Mouse (Mus musculus) retina, adult 2 months (tissue): ENCODE measurements around the gene Rnf17.

Experiments
- DNase-seq: peaks from one replicate; pipeline ENCODE4 v3.0.0-alpha.2; 2012; ENCODE audit warnings: low read depth, low spot score

Gene Rnf17

DNA sequence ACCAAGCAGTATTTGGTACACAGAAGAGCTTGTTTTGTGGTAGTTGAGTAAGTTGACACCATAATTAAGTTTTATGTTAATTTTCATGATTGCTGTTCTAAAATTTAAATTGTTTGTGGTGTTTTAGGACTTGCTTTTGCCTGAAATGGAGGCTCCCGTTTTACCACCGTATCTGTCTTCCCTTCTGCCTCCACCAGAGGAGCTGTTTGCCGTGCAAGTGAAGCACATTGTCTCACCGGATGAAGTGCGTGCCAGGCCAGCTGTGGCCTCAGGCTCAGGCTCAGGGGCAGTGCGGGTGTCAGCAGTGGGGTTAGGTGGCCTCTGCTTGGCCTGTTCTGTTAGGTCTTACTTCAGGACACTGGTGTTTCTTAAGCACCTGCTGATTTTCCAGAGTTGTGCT lies 109.7 kb downstream of the Rnf17 start:
- no peak for DNase-seq

DNA sequence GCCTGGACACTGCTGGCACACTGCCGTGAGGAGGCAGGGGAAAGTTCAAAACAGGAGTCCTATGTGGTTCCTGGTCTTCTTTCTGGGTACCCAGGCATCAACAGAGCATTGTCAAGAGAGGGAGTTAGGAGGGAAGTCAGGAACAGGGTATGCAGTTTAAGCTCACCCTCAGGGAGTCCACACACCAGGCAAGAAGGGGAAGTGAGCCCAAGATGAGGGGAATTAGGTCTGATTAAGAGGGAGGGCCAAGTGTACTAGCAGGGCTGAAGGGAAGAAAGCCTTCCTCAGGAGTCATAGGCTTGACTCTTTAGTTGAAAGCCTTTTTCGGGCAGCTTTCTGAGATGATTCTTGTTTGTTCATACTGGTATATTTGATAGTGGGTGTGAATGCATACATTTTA lies 112.4 kb downstream of the Rnf17 start:
- no peak for DNase-seq

DNA sequence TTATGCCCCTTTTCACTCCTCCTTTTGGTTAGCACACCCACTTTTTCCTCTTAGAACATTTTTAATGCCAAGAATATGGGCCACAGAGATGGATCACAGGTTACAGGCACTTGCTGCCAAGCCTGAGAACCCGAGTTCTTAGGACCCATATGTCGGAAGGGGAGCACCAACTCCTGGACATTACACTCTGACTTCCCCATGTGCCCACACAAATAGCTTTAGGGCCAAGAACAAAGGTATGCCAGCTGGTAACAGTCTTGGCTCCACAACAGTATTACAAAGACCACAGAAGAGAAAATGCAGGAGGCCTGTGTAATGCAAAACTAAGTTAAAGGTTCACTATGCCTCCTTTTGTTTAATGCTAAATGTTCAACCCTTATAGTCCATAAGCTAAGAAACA lies 128.4 kb downstream of the Rnf17 start:
- no peak for DNase-seq

DNA sequence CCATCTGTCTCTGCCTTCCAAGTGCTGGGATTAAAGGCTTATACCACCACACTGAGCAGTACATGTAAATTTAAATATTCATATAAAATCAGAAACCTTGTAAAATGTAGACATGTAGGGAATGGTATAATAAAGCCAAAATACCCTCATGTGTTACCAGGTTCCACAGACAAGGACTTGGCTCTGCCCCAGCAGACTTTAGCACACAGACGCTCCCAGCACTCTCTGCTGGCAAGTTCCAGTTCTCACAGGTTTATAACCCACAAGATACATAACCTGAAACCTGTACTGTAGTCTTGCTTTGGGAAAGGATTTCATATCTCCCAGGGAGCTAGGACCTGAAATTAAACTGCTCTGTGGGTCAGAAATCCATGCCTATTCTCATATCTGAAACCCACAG lies 142.6 kb downstream of the Rnf17 start:
- DNase-seq = no peak

DNA sequence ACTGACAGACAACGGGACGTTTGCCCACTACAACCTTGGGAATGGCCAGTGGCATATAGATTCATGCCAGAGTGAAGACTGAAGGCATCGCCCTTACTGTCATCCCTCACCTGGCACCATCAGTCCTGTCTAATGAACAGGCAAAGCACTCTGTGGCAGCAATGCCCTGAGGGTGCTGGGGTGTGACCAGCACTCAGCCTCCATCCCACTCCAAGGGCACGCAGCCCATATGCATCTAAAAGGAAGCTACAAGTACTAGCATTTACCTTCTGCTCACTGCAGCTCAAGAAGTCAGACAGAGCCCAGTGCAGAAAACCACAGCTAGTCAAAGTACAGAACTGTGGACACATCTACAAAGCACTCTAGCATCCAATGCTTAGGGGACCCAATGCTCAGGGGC lies 143.1 kb downstream of the Rnf17 start:
- no peak for DNase-seq

DNA sequence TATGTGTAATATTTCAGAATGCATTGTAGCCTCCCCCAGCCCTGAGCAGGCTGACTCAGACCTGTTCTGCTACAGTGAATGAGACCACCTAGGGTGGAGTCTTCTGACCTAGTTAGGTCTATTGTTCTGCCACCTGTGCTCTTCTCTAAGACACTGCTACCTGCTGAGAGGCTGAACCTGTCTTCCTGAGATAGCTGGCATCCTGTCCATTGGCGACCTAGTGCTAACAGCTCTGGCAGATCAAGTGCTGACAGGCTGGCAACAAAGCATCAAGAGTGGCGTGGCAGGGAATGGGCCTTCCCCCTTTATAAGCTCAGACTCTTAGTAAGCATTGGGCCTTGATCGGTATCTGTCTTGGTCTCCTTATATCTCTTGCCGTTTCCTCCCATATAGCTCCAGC lies 148.6 kb downstream of the Rnf17 start:
- DNase-seq = no peak

DNA sequence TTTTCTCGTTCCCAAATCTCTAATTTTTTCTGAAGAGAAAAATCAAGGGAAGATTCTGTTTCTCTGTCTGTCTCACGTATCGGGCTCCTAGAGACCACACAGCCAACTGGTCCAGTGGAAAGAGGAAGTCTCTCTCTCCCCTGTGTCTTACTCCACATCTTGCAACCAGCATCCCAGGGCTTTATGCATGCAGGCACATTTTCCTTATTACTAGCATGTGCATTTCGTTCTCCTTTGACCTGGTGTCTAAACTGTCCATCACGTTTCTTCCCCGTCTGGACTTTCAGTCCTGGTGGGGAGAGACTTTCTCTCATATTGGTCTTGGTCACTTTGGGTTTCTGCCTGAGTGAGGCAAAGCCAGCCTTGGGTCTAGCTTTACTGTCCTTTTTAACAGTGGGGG lies 150.5 kb downstream of the Rnf17 start:
- DNase-seq = no peak

DNA sequence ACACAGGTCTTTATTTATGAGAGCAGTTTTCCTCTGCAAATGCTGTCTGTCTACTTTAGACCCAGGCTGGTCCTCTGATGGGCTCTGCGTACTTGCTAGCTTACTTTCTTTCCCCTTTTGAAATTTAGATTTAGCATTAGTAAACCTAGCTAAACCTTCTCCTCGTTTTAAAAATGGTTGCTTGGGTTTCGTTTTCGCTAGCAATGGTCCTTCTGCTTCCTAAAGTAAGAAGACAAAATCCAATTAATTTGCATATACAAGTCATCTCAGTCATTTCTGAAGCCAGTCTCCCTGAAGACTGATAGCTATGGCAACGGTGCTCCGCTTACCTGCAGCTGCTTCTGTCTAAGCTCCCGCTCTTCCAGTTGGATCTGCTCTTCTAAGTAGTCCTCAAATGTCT lies 150.9 kb downstream of the Rnf17 start:
- no peak for DNase-seq

DNA sequence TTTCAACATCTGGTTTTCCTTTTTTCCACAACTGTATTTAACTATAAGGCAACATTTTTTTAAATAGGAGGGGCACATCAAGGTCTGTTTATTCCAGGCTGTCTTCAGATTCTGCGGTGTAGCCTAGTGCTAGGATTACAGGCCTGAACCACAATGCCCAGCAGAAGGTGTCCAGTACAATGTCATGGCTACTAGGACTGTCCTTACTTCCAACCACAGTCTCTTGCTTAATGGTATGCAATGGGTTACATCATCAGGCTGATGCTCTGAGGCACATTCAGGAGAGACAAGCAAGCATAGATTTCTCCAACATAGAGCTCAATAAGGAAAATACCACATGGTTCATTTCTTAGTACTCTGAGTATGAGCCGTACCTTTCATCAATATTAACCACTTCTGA lies 152.3 kb downstream of the Rnf17 start:
- DNase-seq = no peak

DNA sequence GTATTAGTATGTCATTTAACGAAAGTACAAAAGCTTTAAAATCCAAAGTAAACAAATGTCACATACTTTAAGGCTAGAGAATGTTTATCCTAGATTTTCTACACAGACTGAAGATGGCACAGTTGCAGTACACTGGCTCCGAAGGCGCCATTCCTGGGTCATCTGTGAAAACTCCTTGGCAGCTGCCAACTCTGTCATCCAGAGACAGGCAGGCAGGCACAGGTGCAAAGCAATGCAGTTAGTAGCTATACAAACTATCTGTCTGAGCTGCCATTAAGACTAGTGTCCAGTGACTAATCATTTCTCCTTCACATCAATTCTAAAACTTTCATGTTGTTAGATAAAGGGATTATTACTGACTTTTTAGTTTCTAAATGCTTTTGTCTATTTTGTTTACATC lies 156.8 kb downstream of the Rnf17 start:
- no peak for DNase-seq

DNA sequence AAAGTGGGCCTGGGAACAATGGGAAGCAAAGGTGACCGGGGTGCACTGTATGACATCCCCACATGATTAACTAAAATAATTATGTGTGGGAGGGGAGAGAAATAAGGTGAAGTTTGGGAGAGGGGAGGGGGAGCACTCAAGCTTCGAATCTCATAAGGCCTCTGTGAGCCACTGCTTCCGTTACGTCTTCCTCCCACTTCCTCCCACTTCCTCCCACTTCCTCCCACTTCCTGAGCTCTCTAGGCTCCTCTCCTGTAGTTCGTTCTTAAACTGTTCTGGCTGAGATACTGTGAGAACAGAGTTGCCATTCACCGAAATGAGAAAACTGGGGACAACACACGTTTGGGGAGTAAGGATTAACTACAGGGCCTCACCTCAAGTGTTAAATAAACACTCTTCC lies 165.1 kb downstream of the Rnf17 start:
- DNase-seq = no peak

DNA sequence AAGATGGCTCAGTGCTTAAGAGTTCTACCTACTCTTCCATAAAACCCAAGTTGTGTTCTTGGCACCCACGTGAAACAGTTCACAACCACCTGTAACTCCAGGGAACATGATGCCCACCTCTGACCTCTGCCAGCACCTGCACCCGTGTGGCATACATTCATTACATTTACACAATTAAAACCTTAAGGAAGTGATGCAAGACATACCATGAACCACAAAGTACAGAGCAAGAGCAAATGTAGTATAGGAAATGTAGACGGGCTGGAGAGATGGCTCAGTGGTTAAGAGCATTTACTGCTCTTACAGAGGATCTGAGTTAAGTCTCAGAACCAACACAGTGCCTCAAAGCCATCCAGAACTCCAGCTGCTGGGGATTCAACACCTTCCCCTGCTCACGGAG lies 166.7 kb downstream of the Rnf17 start:
- no peak for DNase-seq

DNA sequence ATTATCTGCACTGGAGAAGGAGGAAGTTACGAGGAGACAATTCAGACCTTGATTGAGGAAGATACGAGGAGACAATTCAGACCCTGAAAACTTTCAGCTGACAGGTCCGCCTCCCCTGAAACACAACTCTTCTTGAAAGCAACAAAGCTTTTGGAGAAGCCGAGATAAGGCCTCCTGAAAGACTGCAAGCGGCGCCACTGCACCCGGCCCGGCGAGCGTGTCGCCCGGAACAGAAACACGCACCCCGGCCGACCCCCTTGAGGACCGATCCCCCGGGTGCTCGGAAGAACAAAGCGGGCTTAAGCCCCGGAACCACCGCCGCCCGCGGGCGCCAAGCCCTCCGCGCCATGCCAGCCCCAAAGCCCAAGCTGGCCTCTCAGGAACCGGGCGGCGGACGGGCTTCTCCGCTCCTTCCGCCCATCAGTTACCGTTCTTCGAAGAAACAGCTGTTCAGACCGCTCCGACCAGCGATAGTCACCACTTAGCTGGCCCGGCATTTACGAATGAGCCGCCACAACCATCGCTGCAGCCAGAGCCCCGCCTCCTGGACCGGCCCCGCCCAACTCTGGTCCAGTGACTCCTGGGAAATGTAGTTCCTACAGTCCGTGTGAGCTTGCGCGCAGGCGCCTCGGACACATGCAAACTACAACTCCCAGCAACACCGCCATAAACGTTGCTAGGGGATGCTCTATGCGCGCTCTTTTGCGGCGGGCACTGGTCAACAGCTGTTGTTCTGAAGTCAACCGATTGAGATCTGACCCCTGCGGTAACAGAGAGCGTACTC lies 169.1 kb downstream of the Rnf17 start:
- DNase-seq = peak; percentile 89

DNA sequence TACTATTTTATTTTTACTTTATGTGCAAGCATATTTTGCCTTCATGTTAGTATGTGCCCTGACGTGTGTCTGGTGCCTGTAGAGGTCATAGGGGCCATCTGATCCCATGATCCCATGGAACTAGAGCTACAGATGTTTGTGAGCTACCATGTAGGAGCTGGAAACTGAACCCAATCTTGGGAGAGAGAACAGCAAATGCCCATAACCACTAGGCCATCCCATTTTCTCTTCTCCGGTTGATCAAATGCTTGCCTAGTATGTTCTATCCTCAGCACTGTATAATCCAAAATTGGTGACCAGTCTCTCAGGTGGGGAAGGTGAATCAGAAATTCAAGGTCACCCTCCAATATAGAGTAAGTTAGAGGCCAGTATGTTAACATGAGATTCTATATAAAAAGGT lies 170.2 kb downstream of the Rnf17 start:
- no peak for DNase-seq
